Mouse (Mus musculus) left cerebral cortex, adult 18-20 months (tissue): Measurements from ENCODE around the gene Klb. TPM values are rescaled to one million over a fixed set of nuclear protein-coding genes. Genes with fewer than 3 reads are reported as not detected.

Source experiments
- total RNA-seq, 2 experiments: library from RNA; stranded (reverse); gene quantifications; 2 replicates each; pipeline ENCODE4 v1.2.3; 2021

Klb gene
- total RNA-seq, 2 experiments from 2014 or later: 0.40 to 0.42 TPM

Other genes starting within 250 kb of the Klb start
- 10 to 100 TPM; 34.1 to 34.5 TPM for gene Klhl5, start 240.8 kb upstream of the Klb start, total RNA-seq
- 10 to 100 TPM; 17.1 to 18.9 TPM for gene Wdr19, start 148.6 kb upstream of the Klb start, total RNA-seq
- gene Rfc1, start 12.6 kb upstream of the Klb start, total RNA-seq: 10 to 100 TPM; 24.5 to 32.0 TPM
- 100 to 1,000 TPM; 812 to 869 TPM for gene Rpl9, start 43.1 kb downstream of the Klb start, total RNA-seq
- gene Lias, start 43.2 kb downstream of the Klb start, total RNA-seq: 10 to 100 TPM; 32.4 to 34.3 TPM
- 10 to 100 TPM; 28.9 to 30.8 TPM for gene Ugdh, start 87.6 kb downstream of the Klb start, total RNA-seq
- 1 to 10 TPM; 2.0 to 3.0 TPM for gene Gm43552, start 144.5 kb downstream of the Klb start, total RNA-seq
- 100 to 1,000 TPM; 158 to 178 TPM for gene Smim14, start 188.9 kb downstream of the Klb start, total RNA-seq
- 100 to 1,000 TPM; 117 to 123 TPM for gene Ube2k, start 188.9 kb downstream of the Klb start, total RNA-seq